Mouse (Mus musculus) ES-E14 (cell line): Measurements from ENCODE around the gene Dbnl. TPM values are rescaled to one million over a fixed set of nuclear protein-coding genes. Genes with fewer than 3 reads are reported as not detected.
"Not testable (repeated sequence)": the region's sequence is repeated elsewhere in the genome, so short reads cannot be mapped to it uniquely, and the experiment has no call there.

Source experiments
- DNase-seq: peaks from one replicate; pipeline ENCODE4 v3.0.0-alpha.2; 2013; ENCODE audit warnings: low read depth, low spot score
- H3K27ac ChIP-seq: 2 replicates; pipeline ENCODE4 v1.5.1; 2012; ENCODE audit warnings: low read depth, mild to moderate bottlenecking, low read length, moderate library complexity, mixed read lengths; ENCODE audit not compliant: poor library complexity, insufficient read depth, severe bottlenecking
- H3K36me3 ChIP-seq: 2 replicates; pipeline ENCODE4 v1.6.1; 2012; ENCODE audit warnings: mild to moderate bottlenecking, low read length, moderate library complexity, mixed read lengths; ENCODE audit not compliant: control insufficient read depth, poor library complexity, insufficient read depth, severe bottlenecking
- H3K4me1 ChIP-seq, 2 experiments: fragments of 150-350 bp in 1 of 2; sonication (generic) in 1 of 2; 2 replicates each; pipeline ENCODE4 v1.6.1; 2012; ENCODE audit warnings: low read length in 2 of 2, mild to moderate bottlenecking in 1 of 2, mixed read lengths in 1 of 2; ENCODE audit not compliant: control insufficient read depth in 2 of 2, insufficient read depth in 2 of 2, poor library complexity in 1 of 2
- H3K4me3 ChIP-seq, 2 experiments: fragments of 150-350 bp in 1 of 2; sonication (generic) in 1 of 2; 2 replicates each; pipeline ENCODE4 v1.5.1; 2012; ENCODE audit warnings: low read length in 2 of 2, low read depth in 1 of 2, mild to moderate bottlenecking in 1 of 2, mixed read lengths in 1 of 2; ENCODE audit not compliant: insufficient read depth in 1 of 2, poor library complexity in 1 of 2, severe bottlenecking in 1 of 2
- H3K9ac ChIP-seq: 2 replicates; pipeline ENCODE4 v1.6.1; 2012; ENCODE audit warnings: low read depth, mild to moderate bottlenecking, low read length, mixed read lengths; ENCODE audit not compliant: poor library complexity, insufficient read depth, severe bottlenecking
- H3K9me3 ChIP-seq: fragments of 150-350 bp; sonication (generic); 2 replicates; pipeline ENCODE4 v1.6.1; 2012; ENCODE audit warnings: low read depth, mild to moderate bottlenecking, low read length; ENCODE audit not compliant: control insufficient read depth, insufficient read depth
- CHD2 ChIP-seq: IDR thresholded peaks from 2 replicates; pipeline ENCODE4 v1.6.1; 2014; ENCODE audit warnings: mild to moderate bottlenecking, low read depth, low read length, inconsistent platforms
- HCFC1 ChIP-seq: IDR thresholded peaks from 2 replicates; pipeline ENCODE4 v1.6.1; 2012; ENCODE audit warnings: low read length, inconsistent platforms, borderline replicate concordance; ENCODE audit not compliant: insufficient read depth
- MAFK ChIP-seq: IDR thresholded peaks from 2 replicates; pipeline ENCODE4 v1.6.1; 2014; ENCODE audit warnings: mild to moderate bottlenecking, low read depth, low read length, inconsistent platforms; ENCODE audit not compliant: insufficient read depth
- ZC3H11A ChIP-seq: IDR thresholded peaks from 2 replicates; pipeline ENCODE4 v1.6.1; 2012; ENCODE audit warnings: low read depth, mild to moderate bottlenecking, inconsistent platforms, low read length, borderline replicate concordance
- ZNF384 ChIP-seq: IDR thresholded peaks from 2 replicates; pipeline ENCODE4 v1.6.1; 2012; ENCODE audit warnings: low read depth, low read length, inconsistent platforms
- in situ Hi-C, 2 experiments: fragments of 600-800 bp; cut with MboI; formaldehyde crosslinking; loops; one replicate each; pipeline ENCODE4 v1.15.1; 2025; ENCODE audit warnings: low sequenced_read_pairs in 2 of 2, inconsistent platforms in 1 of 2; ENCODE audit not compliant: unreplicated experiment in 2 of 2
- total RNA-seq: library from RNA; depleted of rRNA; stranded (reverse); fragments of 300-350 nt; gene quantifications from 2 replicates; pipeline ENCODE4 v1.2.3, GENCODE M21; 2012

Dbnl gene
- total RNA-seq, 1 experiment, result 48.7 TPM

- Histone ChIP-seq H3K9ac (no peak overlapping the region), H3K4me3 (no peak overlapping the region), H3K27ac (no peak overlapping the region; the same call in 1 of the 2 replicates), H3K4me1 (peaks cover 0 to 24% of the 10 kb centered on the region in 2 experiments; a peak in 2 of 4 replicates), H3K36me3 (peaks cover 16% of the 10 kb centered on the region), H3K9me3 (no peaks in the 10 kb centered on the region)
- no peak for DNase-seq
- in situ Hi-C loops, result no loop called here
- TF ChIP-seq CHD2 (no peak), ZC3H11A (no peak), HCFC1 (no peak), MAFK (no peak), ZNF384 (no peak)
These were observed 15.9 kb downstream of the Dbnl start for GRCm38 (mm10) chr11:5804174-5804573.

GRCm38 (mm10) chr11:5805711-5806110, 17.4 kb downstream of the Dbnl start:
- peaks cover 0 to 24% of the 10 kb centered on the region in 2 experiments; a peak in 2 of 4 replicates for H3K4me1 ChIP-seq
- H3K9ac ChIP-seq, result no peak overlapping the region
- no peak overlapping the region for H3K27ac ChIP-seq
- TF ChIP-seq ZNF384, result no peak
- no peak for TF ChIP-seq HCFC1
- no peak for TF ChIP-seq ZC3H11A
- TF ChIP-seq MAFK, result no peak
- TF ChIP-seq CHD2, result no peak
- H3K36me3 ChIP-seq, result peaks cover under 1% of the 10 kb centered on the region; the same call in 1 of the 2 replicates
- DNase-seq, result no peak
- no peaks in the 10 kb centered on the region for H3K9me3 ChIP-seq
- in situ Hi-C loops, result no loop called here
- no peak overlapping the region for H3K4me3 ChIP-seq

DNA sequence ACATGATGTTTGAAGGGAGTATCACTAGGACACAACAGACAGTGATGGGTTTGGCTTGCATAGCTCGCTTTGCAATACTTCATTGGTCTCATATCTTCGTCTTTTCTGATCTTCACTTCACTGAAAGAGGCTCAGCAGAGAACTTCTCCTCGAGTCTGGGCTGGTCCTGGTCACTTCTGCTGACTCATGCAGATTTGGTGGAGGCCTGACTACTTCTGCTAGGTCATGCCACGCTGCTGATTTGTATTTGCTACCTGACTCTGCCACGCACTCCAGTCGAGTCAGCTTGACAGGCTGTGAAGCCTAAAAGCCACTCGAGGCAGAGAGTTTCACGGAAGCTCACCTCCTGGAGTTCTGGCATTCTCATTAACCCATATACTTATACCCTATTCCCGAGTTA, 19.7 kb downstream of the Dbnl start:
- no peak for DNase-seq
- Histone ChIP-seq H3K9me3 (no peaks in the 10 kb centered on the region), H3K27ac (no peak overlapping the region), H3K9ac (no peak overlapping the region), H3K36me3 (no peaks in the 10 kb centered on the region), H3K4me1 (peaks cover 0 to 10% of the 10 kb centered on the region in 2 experiments; a peak in 2 of 4 replicates), H3K4me3 (no peak overlapping the region)
- no peak for TF ChIP-seq ZNF384
- TF ChIP-seq MAFK, result peak; percentile 56; the same call in 1 of the 2 replicates
- no peak for TF ChIP-seq CHD2
- TF ChIP-seq ZC3H11A, result no peak
- in situ Hi-C loops, result no loop called here

DNA sequence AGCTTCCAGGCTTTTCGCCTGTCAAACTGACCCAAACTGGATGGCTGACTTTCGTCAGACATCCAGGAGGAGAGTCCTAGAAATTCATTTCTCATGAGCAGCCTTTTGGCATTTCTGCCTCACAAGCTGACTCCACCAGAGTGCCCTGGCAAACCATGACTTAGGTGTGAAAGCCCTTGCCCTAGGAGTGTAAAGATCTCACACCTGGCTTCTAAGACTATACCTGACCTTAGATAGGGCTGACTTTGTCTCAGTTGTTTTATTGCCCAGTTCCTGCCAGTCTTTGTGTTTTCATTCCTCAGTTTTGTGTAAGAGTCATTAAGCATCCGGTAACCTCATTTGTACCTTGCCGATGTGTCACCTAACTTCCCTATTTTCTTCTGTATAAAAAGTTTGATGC, 21.2 kb downstream of the Dbnl start:
- H3K9ac ChIP-seq, in situ Hi-C loops: not testable (repeated sequence)

DNA sequence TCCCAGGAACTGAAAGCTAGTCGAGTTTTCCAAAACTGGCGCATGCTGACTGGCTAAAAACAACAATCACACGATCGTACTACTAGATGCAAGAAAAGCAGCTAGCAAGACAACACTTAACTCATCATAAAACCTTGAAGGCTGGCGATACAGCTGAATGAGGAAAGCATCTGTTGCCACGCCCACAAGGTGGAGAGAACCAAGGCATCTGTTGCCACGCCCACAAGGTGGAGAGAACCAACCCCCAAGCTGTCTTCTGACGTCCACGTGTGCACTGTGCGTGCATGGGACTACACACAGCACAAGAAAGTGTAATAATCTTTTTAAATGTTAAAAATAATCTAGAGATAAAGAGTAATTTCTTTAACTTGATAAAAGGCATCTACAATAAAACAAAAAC, 25.1 kb downstream of the Dbnl start:
- no peak overlapping the region for H3K9ac ChIP-seq
- no peak overlapping the region for H3K4me3 ChIP-seq
- no peaks in the 10 kb centered on the region for H3K36me3 ChIP-seq
- TF ChIP-seq ZNF384 (no peak), ZC3H11A (no peak), MAFK (no peak), HCFC1 (no peak), CHD2 (no peak)
- in situ Hi-C loops, result no loop called here
- no peak for DNase-seq
- H3K9me3 ChIP-seq, result no peaks in the 10 kb centered on the region
- no peak overlapping the region for H3K27ac ChIP-seq
- 0 out of 4 replicates have a peak, but pooled peaks cover 0 to 2% of the 10 kb centered on the region in 2 experiments for H3K4me1 ChIP-seq

More for the DNA sequence above, 21.2 kb downstream of the Dbnl start:
- H3K4me3 ChIP-seq, H3K9me3 ChIP-seq, H3K27ac ChIP-seq, DNase-seq, H3K4me1 ChIP-seq, H3K36me3 ChIP-seq: not testable (repeated sequence)
